In genomic region chr13:35776123-35776522, GRCm38 (mm10) we compare ENCODE assay signal across 22 mouse cellular contexts.
DNase-seq lines count a peak whose midpoint lies in the region; ATAC-seq and TF ChIP-seq lines count a peak whose summit lies in the region.
"Had no signal": no experiment of that assay in that cellular context is flagged by ENCODE, and none has a peak within 500 bp of the region (broad histone marks: within the 10 kb centered on the region; RNA-seq: fewer than 3 reads in every experiment).

No protein-coding gene starts in this region.

- H3K9ac ChIP-seq in midbrain, postnatal 0 days (replicated peaks; ENCODE audit: low read length, poor library complexity, severe bottlenecking), result no peak overlapping the region
- H3K9ac ChIP-seq: hindbrain, embryonic 12.5 days; intestine, embryonic 15.5 days; limb, embryonic 13.5 days; midbrain, embryonic 13.5 days; neural tube, embryonic 15.5 days had no signal

- H3K27ac ChIP-seq in midbrain, postnatal 0 days (ENCODE audit: low read depth, low read length), result no peak overlapping the region
- no peak overlapping the region for H3K27ac ChIP-seq in midbrain, embryonic 10.5 days (replicated peaks)
- H3K27ac ChIP-seq: hindbrain, embryonic 12.5 days; intestine, embryonic 15.5 days; left cerebral cortex, adult 2 months; limb, embryonic 13.5 days; macrophage; midbrain, embryonic 13.5 days; neural tube, embryonic 15.5 days; stomach, postnatal 0 days had no signal

- 89% methylated on average over 7 of the region's 7 CpGs for WGBS in midbrain, postnatal 0 days
- WGBS in midbrain, embryonic 10.5 days, result 97% methylated on average over 7 of the region's 7 CpGs

- TF ChIP-seq CTCF in midbrain, postnatal 0 days (IDR thresholded peaks at IDR 0.05), result no peak

- ATAC-seq in midbrain, postnatal 0 days (ENCODE audit: low FRiP score), result no peak
- ATAC-seq: activated CD4-positive, CD25-positive, alpha-beta regulatory T cell, adult 4 months; intestine, embryonic 15.5 days; midbrain, embryonic 13.5 days; Patski had no signal

- peak; percentile 39 to 67 for DNase-seq in cerebellum, postnatal 14 days
- no peak for DNase-seq in cerebellum, adult 11 months
- peak; percentile 32 for DNase-seq in kidney, postnatal 14 days
- no peak for DNase-seq in kidney, postnatal 36 days
- peak; percentile 64 for DNase-seq in midbrain, postnatal 0 days (ENCODE audit: low spot score)
- DNase-seq in midbrain, embryonic 10.5 days (ENCODE audit: low spot score), result no peak
- no peak for DNase-seq in MN1 (ENCODE audit: low spot score)
- DNase-seq in heart, adult 18-20 months, result no peak
- DNase-seq: adrenal gland, postnatal 25 days; B cell, adult 2 months; gastrocnemius, postnatal 14 days had no signal

- no peak overlapping the region for H3K4me3 ChIP-seq in midbrain, postnatal 0 days (ENCODE audit: low read depth, low read length)
- no peak overlapping the region for H3K4me3 ChIP-seq in midbrain, embryonic 10.5 days
- H3K4me3 ChIP-seq: hindbrain, embryonic 12.5 days; intestine, embryonic 15.5 days; left cerebral cortex, adult 2 months; limb, embryonic 13.5 days; midbrain, embryonic 13.5 days; myocyte; neural tube, embryonic 15.5 days had no signal

- H3K4me1 ChIP-seq in midbrain, postnatal 0 days (ENCODE audit: insufficient read depth, low read length), result no peaks in the 10 kb centered on the region
- H3K4me1 ChIP-seq in midbrain, embryonic 10.5 days, result peaks cover 3% of the 10 kb centered on the region; the same call in 1 of the 2 replicates
- H3K4me1 ChIP-seq: hindbrain, embryonic 12.5 days; midbrain, embryonic 13.5 days; neural tube, embryonic 15.5 days had no signal

- H3K36me3 ChIP-seq in midbrain, postnatal 0 days (ENCODE audit: insufficient read depth, low read length), result no peaks in the 10 kb centered on the region
- no peaks in the 10 kb centered on the region for H3K36me3 ChIP-seq in midbrain, embryonic 10.5 days
- H3K36me3 ChIP-seq: hindbrain, embryonic 12.5 days; intestine, embryonic 15.5 days; limb, embryonic 13.5 days; midbrain, embryonic 13.5 days; neural tube, embryonic 15.5 days had no signal

- H3K27me3 ChIP-seq in midbrain, postnatal 0 days (ENCODE audit: insufficient read depth, low read length), result no peaks in the 10 kb centered on the region
- H3K27me3 ChIP-seq in midbrain, embryonic 10.5 days (ENCODE audit: low read depth, poor library complexity, severe bottlenecking), result no peaks in the 10 kb centered on the region
- H3K27me3 ChIP-seq: hindbrain, embryonic 12.5 days; intestine, embryonic 15.5 days; limb, embryonic 13.5 days; midbrain, embryonic 13.5 days; neural tube, embryonic 15.5 days; Patski had no signal

- H3K4me2 ChIP-seq in midbrain, postnatal 0 days (ENCODE audit: low read depth, low read length, poor library complexity, severe bottlenecking), result no peak overlapping the region
- H3K4me2 ChIP-seq: hindbrain, embryonic 12.5 days; intestine, embryonic 15.5 days; limb, embryonic 13.5 days; midbrain, embryonic 13.5 days; neural tube, embryonic 15.5 days had no signal

- H3K9me3 ChIP-seq in midbrain, postnatal 0 days (ENCODE audit: low read length), result no peaks in the 10 kb centered on the region
- no peaks in the 10 kb centered on the region for H3K9me3 ChIP-seq in midbrain, embryonic 10.5 days (replicated peaks)
- H3K9me3 ChIP-seq: hindbrain, embryonic 12.5 days; intestine, embryonic 15.5 days; limb, embryonic 13.5 days; midbrain, embryonic 13.5 days; neural tube, embryonic 15.5 days had no signal

Comparison
In these comparisons a context has a peak if more than half of its experiments do, and no peak if none do; other contexts are left out.
1. DNase-seq: peak in cerebellum, postnatal 14 days (2 of 2), kidney, postnatal 14 days (single experiment) and midbrain, postnatal 0 days (single experiment); none in cerebellum, adult 11 months (single experiment), kidney, postnatal 36 days (0 of 2), midbrain, embryonic 10.5 days (single experiment), MN1 (single experiment) and heart, adult 18-20 months (0 of 2).